Mouse (Mus musculus) small intestine, adult 2 months (tissue): ENCODE measurements around the gene Cant1.

Source experiments
- CTCF ChIP-seq: fragments of 200-500 bp; IDR thresholded peaks from 2 replicates; pipeline ENCODE4 v1.5.1; 2012; ENCODE audit warnings: low read depth, mild to moderate bottlenecking, control low read depth, inconsistent platforms, low read length, moderate library complexity, mixed read lengths; ENCODE audit not compliant: insufficient replicate concordance, insufficient read length; ENCODE audit errors: extremely low read depth
- POLR2A ChIP-seq: fragments of 200-500 bp; IDR thresholded peaks from 2 replicates; pipeline ENCODE4 v1.6.1; 2012; ENCODE audit warnings: low read depth, mild to moderate bottlenecking, control low read depth, inconsistent platforms, low read length, moderate library complexity

DNA sequence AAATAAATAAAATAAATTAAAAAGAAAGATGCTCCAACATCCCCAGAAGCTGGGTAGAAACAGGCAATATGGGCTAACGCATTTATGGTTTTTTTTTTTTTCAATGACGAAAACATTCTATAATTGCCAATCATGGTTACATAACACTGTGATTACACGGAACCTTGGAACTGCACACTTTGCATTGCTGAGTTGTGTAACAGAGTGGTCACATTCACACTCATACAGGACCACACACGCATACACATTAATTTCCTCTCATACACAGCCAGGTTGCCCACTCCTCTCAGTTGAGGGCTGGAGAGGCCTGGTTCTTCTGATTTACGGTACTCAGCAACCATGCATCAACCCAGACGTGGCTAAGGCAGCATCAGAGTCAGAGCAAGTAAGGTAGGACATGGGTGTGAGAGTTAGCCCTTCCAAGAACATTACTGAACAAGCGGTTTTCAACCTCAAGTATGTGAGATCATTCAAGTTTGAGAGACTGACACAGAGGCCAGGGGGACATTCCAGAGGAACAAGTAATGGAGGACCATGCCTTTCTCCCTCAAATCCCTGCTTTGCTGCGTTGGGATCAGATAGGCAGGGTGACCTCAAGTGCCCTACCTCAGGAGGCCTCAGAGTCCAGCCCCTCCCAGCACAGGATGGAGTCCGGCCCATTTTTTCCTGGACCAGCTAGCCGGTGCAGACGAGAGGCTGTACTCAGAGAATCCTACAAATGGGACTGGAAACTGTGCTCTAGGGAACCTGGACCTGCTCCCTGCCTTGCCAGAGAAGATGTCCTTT lies 35.2 kb upstream of the Cant1 start:
- no peak for TF ChIP-seq CTCF
- no peak for TF ChIP-seq POLR2A
